Mouse (Mus musculus): ENCODE results near the gene Drd1. TPM values are rescaled to one million over a fixed set of nuclear protein-coding genes. Genes with fewer than 3 reads are reported as not detected.
A peak's percentile ranks its signal among the peaks of the same experiment; 100 is the strongest.

The Drd1 gene
- 10 to 100 TPM; 23.9 to 57.3 TPM for total RNA-seq (2021)

DNA sequence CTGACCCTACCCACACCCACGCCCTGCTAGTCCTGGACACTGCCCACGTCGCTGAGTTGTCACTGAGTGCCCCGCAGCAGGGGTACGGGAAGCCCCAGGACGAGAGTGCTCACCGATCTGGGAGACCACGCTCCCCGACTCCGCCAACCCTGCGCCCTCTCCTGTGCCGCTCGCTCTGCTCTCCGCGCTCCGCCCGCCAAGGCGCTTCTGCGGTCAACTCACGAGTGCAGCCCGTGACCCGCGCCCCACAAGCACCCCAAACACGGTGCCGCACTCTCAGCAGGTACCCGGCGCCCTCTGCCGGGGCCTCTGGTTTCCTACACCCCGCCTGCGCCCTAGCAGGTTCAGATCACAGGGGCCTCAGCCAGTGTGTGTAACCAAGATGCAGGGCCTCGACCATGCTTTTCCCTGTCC, at the start of gene Drd1:
Gene Drd1 (minus strand): TSS at position 258 of the 414 bp plus-strand sequence.
- intact Hi-C loops (cut with DNase I): loop anchor here (1.0 to 10.0 kb wide), 3 partner anchors 131 to 272 kb away; no protein-coding TSS in a partner anchor

DNA sequence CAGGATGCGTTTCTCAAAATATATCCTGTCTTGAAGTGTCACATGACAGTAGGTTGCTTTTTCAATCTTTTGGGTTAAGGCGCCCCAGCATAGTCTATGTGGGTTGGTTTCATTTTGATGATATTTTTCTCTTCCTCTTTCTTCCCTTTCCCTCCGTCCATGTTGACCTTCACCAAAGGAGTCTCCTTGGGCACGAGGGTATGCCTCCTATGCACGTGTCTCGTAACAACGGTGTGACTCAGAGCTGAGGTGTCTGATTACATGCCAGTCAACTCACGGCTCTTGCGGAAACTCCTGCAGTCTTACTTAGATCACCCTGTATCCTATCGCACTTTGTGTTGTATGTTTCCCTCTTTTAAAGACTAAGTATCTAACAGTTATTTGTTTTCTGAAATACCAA, 48.4 kb upstream of the Drd1 start:
- intact Hi-C loops (cut with DNase I): loop anchor here (5.0 kb wide), 1 partner anchor 198 kb away; no protein-coding TSS in a partner anchor
- no peak for DNase-seq (ENCODE audit: low spot score in 2 of 2)

More for the DNA sequence above, at the start of gene Drd1:
- peak; percentile 83 to 84 for DNase-seq (ENCODE audit: low spot score in 2 of 2)

DNA sequence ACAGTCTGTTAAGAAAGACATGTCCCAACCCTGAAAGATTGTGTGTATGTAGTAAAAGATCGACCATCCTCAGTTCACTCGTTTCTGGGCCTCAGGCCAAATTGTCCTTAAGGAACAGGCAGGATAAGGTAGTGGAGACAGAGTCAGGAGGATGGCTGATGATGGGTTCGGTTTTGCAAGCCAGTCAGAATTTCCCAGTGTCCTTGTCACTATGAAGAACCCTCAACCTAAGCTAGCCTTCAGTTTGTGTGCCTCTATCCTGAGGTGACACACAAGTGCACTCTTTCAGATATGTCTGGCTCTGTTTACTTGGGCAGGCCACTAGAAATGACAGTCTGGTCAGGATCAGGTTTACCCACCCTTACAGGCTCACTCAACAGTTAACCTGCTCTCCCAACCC, 47.8 kb upstream of the Drd1 start:
- intact Hi-C loops (cut with DNase I): loop anchor here (5.0 kb wide), 1 partner anchor 199 kb away; no protein-coding TSS in a partner anchor
- no peak for DNase-seq (ENCODE audit: low spot score in 2 of 2)

DNA sequence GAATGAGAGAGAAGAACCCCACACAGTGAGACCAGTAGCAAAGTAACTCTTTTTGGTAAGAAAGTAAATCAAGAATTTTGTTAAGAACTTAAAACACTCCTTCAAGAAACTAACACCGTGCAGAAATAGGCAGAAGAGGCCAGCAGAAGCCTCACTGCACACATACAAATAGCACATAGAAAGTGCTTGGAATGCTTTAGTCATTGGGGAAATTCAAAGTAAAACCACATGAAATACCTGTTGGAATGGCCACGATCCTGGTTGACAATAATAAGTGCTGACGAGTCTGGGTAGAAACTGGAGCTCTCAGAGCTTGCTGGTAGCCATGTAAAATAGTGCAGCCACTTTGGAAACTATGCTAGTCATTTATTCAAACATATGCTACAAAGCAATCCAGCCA, 46.6 kb upstream of the Drd1 start:
- intact Hi-C loops (cut with DNase I): loop anchor here (5.0 kb wide), 1 partner anchor 200 kb away; no protein-coding TSS in a partner anchor
- no peak for DNase-seq (ENCODE audit: low spot score in 2 of 2)

DNA sequence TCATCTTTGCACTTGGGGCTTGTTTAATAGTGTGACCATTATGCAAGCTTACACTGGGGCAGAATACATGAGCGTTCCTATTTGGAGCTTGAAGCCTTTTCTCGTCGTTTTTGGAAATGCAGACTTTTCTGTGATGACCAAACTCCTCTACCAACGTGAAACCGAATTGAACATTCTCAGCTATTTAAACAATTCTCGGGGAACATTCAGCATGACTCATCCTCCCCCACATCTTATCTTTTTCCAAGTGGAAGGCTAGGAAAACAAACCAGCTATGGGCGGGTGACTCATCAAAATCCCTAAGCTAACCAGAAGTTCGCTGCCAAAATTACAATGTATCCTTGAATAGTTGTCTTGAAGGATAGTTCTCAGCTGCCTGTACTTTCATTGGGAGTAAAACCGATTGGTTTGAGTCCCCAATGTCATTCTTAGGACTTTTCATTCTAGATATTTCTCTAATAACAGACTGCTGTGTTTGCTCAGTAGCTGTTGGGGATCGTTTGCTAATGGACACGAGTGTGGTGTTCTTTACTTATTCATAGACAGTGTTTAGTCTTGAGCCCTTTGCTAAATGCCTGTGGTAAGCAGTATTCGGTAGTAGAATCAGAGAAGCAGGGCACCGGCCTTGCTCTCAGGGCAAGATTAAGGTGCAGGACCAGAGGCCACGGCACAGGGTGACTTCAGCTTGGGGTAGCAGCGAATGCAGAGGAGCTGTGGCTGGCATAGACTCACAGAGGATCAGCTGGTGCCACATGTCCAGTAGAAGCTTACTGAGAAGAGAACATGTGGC, 45.7 kb upstream of the Drd1 start:
- DNase-seq (ENCODE audit: low spot score in 2 of 2): peak; percentile 79 to 97
- intact Hi-C loops (cut with DNase I): loop anchor here (5.0 kb wide), 1 partner anchor 201 kb away; no protein-coding TSS in a partner anchor

DNA sequence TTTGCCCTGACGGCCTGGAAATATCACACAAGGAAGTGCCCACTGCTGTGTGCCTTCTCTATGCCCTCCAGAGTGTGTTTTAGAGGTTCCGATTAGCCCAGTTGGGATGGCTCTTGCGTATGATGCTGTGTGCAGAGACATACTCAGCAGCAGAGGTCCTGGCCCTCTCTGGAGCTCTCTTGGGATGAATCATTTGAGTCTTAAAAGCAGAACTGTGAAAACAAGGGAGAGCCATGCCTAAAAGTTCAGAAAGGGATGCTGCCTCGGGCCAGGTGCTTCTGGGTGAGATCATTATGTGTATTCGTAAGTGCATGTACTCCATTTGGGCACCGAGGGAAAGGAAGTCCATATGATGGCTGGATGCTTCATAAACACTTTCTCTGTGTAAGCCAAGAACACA, 42.3 kb upstream of the Drd1 start:
- intact Hi-C loops (cut with DNase I): no loop called here
- DNase-seq (ENCODE audit: low spot score in 2 of 2): no peak

DNA sequence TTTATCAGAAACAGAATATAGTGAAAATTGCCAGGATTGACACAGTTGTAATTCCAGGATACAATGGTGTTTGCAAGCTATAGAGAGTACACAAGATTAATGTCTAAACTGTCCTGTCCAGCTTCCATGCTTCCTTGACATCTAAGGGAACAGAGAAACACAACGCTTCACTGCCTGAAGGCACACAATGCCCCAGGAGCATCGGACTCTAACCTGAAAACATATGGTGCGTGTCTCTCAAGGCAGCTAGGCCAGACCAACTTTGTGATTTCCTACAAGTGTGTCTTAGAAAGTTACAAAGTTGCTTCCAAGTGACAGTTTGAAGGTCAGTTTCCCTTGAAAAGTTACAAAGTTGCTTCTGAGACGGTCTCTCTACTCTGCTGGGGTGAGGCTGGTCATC, 41.7 kb upstream of the Drd1 start:
- no peak for DNase-seq (ENCODE audit: low spot score in 2 of 2)
- intact Hi-C loops (cut with DNase I): no loop called here

DNA sequence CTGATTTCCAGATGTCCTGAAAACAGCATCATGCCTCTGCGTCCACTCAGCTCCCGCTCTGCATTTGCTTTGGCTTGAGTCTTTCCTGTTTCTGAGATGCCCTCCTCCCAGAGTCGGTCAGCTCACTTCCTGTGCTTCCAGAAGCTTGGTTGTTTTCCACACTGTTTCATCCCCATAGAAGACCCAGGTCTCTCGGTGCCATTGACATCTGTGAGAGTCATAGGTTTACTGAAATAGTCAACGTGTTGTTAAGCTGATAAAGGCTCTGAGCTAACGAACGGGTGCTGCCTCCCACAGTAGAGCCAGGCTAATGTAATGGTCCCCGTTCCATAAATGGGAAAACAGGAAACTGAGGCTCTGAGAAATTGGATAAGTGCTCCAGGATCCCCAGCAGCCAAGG, 40.2 kb upstream of the Drd1 start:
- intact Hi-C loops (cut with DNase I): no loop called here
- no peak for DNase-seq (ENCODE audit: low spot score in 2 of 2)

DNA sequence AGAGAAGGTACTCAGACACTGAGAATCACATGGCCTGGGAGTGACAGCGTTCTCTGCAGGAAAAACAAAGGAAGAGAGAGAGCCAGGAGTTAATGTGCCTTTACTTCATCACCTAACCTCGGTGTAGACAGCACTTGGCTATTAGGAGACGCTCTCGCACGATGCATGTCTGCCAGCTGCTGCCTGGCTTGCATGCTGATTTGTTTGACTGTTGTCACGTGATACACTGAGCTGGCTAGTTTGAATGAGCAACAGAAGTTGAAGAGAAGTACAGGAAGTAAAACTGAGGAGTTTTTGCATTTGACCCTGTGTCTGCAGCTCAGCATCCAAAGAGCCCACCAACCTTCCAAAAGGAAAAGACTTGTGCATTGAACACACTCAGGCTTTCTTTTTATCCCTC, 39.5 kb upstream of the Drd1 start:
- DNase-seq (ENCODE audit: low spot score in 2 of 2): no peak
- intact Hi-C loops (cut with DNase I): no loop called here

DNA sequence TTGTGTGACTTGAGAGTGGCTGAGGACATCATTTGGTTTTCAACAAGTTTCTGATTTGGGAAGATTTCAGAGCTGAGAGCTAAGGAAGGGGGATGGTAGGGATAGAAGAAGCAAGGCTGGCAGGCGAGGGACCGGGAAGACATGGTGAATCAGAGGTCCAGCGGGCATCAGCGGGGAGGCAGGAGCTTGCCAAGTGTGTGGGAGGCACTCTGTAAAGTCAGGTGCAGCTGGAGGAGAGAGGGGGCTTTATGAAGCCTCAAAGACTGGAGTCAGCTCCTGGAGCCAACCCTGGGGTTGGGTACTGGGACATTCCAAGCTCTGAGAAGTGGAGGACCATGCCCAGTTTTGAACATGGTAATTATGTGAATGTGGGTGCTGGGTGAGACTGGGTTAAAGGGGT, 38.8 kb upstream of the Drd1 start:
- intact Hi-C loops (cut with DNase I): no loop called here
- no peak for DNase-seq (ENCODE audit: low spot score in 2 of 2)

DNA sequence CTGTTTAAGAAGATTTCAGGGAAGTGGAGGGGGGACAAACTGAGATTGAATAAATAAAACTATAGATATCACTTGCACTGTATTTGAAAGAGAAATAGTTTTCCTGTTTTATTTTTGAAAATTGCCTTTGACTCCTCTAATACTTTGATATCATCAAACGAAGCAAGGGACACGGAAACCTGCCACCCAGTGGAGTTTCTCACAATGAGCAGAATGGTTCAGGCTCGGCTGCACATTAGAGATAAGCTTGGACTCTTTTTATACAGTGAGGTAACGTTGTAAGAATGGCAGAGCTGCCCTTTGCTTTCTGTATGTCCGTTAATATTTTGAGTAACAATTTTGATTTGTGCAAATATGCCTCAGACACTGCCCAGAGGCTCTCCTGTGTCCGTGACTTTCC, 36.2 kb upstream of the Drd1 start:
- intact Hi-C loops (cut with DNase I): no loop called here
- no peak for DNase-seq (ENCODE audit: low spot score in 2 of 2)

DNA sequence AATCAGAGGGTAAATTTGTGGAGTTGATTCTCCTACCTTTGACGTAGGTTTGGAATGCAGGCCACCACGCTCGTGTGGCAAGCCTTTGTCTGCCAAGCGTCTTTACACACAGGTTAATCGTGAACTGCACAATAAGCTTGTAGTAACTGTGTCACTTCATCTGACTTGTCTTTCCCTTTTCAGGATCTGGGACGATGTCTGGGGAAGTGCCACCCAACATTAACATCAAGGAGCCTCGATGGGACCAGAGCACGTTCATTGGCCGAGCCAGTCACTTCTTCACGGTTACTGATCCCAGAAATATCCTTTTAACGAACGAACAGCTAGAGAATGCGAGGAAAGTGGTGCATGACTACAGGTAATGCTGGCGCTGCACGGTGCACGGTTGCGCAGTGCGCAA, 29.8 kb upstream of the Drd1 start:
- intact Hi-C loops (cut with DNase I): no loop called here
- DNase-seq (ENCODE audit: low spot score in 2 of 2): no peak

DNA sequence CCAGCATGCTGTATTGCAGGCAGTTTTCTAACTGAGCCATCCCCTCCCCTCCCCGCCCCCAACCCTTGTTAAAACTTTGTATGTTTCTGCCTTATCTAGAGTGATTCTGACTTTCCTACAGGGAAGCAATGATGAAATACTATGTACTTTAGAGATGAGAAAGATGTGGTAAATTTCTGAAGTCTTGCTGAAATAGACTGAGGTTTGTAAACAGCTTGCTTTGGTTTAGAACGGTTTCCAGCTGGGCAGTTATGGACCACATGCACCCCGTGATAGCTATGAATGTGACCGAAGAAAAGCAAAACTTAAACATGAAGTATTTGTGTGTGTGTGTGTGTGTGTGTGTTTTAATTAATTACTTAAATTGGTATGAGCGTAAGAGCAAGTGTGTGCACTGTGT, 29.3 kb upstream of the Drd1 start:
- DNase-seq (ENCODE audit: low spot score in 2 of 2): no peak
- intact Hi-C loops (cut with DNase I): no loop called here

DNA sequence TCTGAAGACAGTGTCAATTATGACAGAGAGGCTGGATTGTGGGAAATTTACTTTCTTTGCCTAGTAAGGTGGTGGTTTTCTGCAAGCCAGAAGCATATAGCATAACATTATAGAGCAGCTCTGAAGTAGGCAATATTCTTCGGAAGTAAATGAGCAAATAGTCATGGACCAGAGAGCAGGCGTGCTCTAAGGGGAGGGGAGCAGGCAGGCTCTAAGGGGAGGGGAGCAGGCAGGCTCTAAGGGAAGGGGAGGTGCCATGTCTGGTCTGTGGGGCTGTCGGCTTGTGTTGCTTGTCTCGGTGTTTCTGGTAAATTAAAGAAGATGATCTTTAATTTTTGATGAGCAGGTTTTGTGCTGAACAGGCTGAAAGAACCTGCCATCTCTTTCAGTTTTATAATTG, 28.7 kb upstream of the Drd1 start:
- intact Hi-C loops (cut with DNase I): no loop called here
- DNase-seq (ENCODE audit: low spot score in 2 of 2): no peak

DNA sequence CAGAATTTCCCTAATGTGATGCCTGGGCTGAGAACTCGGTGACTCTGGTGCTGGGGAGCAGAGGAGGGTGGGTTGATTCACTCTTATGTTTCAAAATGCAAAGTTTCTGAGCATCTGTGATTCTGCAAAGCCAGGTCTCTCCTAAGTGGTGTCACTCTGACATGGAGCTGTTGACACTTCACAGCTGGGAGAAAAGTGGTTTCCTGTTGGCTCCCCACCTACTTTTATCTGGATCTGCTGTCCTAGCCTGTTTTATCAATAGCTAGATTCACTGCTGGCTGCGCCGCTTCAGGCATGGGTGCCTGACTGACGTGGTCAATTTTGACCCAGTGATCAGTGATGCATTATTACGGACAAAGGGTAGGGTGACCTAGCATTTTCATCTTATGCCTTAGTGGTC, 27.4 kb upstream of the Drd1 start:
- intact Hi-C loops (cut with DNase I): no loop called here

DNA sequence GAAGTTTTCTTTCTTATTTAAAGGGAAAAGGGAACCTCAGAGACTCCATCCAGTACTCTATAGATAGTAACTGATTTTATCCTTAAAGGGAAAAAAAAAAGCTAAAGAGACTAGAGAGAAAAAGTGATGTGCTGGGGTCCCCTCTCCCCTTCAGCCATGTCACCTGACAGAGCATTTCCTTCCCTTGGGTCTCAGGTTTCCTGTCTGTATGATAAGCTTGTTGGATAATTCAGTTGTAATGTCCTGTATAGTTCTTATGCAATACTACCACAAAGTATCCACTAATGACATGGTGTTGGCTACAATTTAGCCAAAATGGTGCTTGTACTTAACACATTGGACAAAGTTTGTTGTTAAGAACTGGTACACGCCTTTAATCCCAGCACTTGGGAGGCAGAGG, 25.3 kb upstream of the Drd1 start:
- intact Hi-C loops (cut with DNase I): no loop called here
- no peak for DNase-seq (ENCODE audit: low spot score in 2 of 2)

More for the DNA sequence above, 27.4 kb upstream of the Drd1 start:
- no peak for DNase-seq (ENCODE audit: low spot score in 2 of 2)

DNA sequence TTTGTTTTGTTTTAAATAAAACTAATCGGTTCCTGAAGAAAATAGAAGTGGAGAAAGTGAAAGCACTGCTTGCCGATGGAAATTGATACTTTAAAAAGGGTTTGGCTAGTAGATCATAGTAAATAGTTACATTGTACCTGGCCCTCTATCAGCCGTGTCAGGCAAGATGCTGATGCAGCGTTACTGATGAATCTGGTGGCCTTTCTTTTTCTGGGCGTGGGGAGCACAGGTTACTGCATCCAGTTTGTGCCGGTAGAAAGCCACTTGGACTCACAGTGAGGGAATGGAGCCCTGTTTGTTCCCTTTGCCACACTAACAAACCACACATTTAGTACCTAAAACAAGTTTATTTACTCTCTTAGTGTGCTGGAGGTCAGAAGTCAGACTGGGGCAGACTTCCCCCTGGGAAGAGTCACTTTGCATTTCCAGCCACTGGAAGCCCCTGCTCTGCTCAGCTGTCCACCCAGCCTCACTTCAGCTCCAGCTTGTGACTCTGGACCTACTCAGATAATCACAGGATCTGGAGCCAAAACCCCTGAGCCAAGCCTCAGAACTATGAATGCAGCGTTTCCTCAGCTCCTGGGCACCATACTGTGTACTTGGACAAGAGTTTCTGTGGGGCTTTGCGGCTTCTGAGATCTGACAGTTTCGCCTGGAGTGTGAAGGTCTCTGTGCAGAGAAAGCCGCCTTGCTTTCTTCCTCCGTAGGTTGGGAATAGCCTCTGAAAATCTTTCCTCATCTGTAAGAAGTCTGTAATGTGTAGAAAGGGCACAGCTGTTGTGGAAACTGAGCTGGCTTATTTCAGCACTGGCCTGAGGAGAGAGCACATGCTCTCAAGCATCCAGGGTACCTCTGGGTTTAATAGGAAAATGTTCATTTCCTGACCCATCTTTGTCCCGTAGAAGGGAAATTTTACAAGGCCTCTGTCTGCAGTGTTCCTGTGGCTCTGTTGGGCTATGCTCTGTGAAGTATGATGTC, 24.6 kb upstream of the Drd1 start:
- intact Hi-C loops (cut with DNase I): no loop called here
- no peak for DNase-seq (ENCODE audit: low spot score in 2 of 2)

DNA sequence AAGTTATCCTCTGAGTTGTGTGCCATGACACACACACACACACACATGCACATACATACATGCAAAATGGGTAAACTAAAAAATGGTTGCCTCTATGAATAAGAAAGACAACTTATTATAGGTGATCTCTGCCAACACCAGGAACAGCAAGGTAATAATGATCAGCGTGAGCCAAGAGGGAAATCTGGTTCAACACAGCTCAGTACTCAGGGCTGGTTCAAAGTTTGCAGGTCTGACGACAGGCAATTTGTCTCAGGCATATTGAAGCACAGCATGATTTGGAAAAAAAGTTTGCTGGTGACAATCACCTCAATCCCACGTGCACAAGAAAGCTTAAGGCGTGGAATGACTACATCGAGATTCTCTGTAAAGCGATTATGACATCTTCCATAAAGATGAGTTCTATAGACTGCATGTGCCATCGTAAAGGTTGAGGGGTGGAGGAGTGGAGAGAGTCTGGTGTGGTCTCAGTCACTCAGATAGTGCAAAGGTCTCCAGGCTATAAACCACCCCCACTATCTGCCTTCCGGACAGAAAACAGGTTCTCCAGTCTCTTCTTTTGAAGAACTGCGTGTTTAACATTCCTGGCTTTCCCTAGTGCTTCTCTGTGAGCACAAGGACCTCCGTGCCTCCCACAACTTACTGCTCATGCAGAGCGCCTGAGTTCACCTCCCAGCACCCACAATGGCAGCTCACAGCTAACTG, 22.1 kb upstream of the Drd1 start:
- no peak for DNase-seq (ENCODE audit: low spot score in 2 of 2)

DNA sequence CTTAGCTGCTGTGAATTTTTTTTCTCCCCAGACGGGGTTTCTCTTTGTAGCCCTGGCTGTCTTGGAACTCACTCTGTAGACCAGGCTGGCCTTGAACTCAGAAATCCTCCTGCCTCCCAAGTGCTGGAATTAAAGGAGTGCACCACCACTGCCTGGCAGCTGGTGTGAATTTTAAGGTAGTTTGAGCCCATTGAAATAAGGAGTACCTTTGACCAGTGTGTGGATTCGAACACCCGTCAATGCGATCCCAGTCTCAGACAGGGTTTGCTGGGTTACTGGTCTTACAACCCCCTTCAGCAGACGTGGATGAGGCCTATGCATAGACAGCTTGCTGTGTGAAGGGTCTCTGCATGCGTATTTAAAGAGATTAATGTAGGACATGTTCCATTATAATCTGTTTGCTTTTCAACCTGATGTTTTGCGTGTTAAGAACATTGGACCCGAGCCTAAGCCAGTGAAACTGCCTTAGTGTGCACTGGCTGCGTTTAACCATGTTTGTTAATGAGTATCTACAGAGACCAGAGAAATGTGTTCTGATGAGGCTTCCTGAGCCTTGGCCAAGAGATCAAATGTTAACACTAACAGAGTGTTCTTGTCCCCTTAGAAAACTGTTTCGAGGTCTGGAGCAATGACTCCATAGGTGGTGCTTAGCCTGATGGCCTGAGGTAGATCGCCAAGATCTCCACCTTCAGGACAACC, 21.4 kb upstream of the Drd1 start:
- no peak for DNase-seq (ENCODE audit: low spot score in 2 of 2)
- intact Hi-C loops (cut with DNase I): no loop called here

More for the DNA sequence above, 22.1 kb upstream of the Drd1 start:
- intact Hi-C loops (cut with DNase I): no loop called here

All from left cerebral cortex, postnatal 25 days (tissue).